Mouse (Mus musculus) splenic B cell, adult 2 months (primary cell): ENCODE measurements around the gene 3425401B19Rik.

ENCODE experiments used
- DNase-seq: peaks from one replicate; pipeline ENCODE4 v3.0.0-alpha.2; 2011; ENCODE audit warnings: low read depth, low spot score
- H3K27me3 ChIP-seq: 2 replicates; pipeline ENCODE4 v1.6.1; 2012; ENCODE audit warnings: mild to moderate bottlenecking, low read length, moderate library complexity, mixed read lengths; ENCODE audit not compliant: control insufficient read depth, poor library complexity, insufficient read depth, severe bottlenecking
- H3K36me3 ChIP-seq: 2 replicates; pipeline ENCODE4 v1.6.1; 2012; ENCODE audit warnings: mild to moderate bottlenecking, low read length, moderate library complexity, mixed read lengths; ENCODE audit not compliant: control insufficient read depth, poor library complexity, insufficient read depth, severe bottlenecking

3425401B19Rik gene

GRCm38 (mm10) chr14:32684735-32685105, 373 bp downstream of the 3425401B19Rik start:
- no peak for DNase-seq
- Histone ChIP-seq H3K36me3 (no peaks in the 10 kb centered on the region), H3K27me3 (no peaks in the 10 kb centered on the region)

GRCm38 (mm10) chr14:32683982-32684734, 935 bp downstream of the 3425401B19Rik start:
- DNase-seq = peak; percentile 69

GRCm38 (mm10) chr14:32683251-32683838, 1.7 kb downstream of the 3425401B19Rik start:
- Histone ChIP-seq H3K36me3 (no peaks in the 10 kb centered on the region), H3K27me3 (no peaks in the 10 kb centered on the region)
- peak; percentile 45 for DNase-seq

More at GRCm38 (mm10) chr14:32683982-32684734, 935 bp downstream of the 3425401B19Rik start:
- Histone ChIP-seq H3K36me3 (no peaks in the 10 kb centered on the region), H3K27me3 (no peaks in the 10 kb centered on the region)

GRCm38 (mm10) chr14:32682536-32682935, 2.6 kb downstream of the 3425401B19Rik start:
- no peaks in the 10 kb centered on the region for H3K27me3 ChIP-seq
- no peaks in the 10 kb centered on the region for H3K36me3 ChIP-seq
- no peak for DNase-seq

GRCm38 (mm10) chr14:32681603-32682002, 3.5 kb downstream of the 3425401B19Rik start:
- no peak for DNase-seq
- no peaks in the 10 kb centered on the region for H3K36me3 ChIP-seq
- H3K27me3 ChIP-seq = no peaks in the 10 kb centered on the region

- no peaks in the 10 kb centered on the region for H3K27me3 ChIP-seq
- DNase-seq = no peak
Measured at GRCm38 (mm10) chr14:32678565-32678964, 6.5 kb downstream of the 3425401B19Rik start.

GRCm38 (mm10) chr14:32673178-32673577, 11.9 kb downstream of the 3425401B19Rik start:
- DNase-seq = no peak
- H3K27me3 ChIP-seq = no peaks in the 10 kb centered on the region
- no peaks in the 10 kb centered on the region for H3K36me3 ChIP-seq

More at GRCm38 (mm10) chr14:32678565-32678964, 6.5 kb downstream of the 3425401B19Rik start:
- H3K36me3 ChIP-seq = no peaks in the 10 kb centered on the region

- DNase-seq = no peak
- H3K36me3 ChIP-seq = no peaks in the 10 kb centered on the region
- no peaks in the 10 kb centered on the region for H3K27me3 ChIP-seq
Measured at GRCm38 (mm10) chr14:32663099-32663498, 22.0 kb downstream of the 3425401B19Rik start.

- DNase-seq = no peak
- Histone ChIP-seq H3K27me3 (no peaks in the 10 kb centered on the region), H3K36me3 (no peaks in the 10 kb centered on the region)
Measured at GRCm38 (mm10) chr14:32659781-32660180, 25.3 kb downstream of the 3425401B19Rik start.

GRCm38 (mm10) chr14:32638485-32638884, 46.6 kb downstream of the 3425401B19Rik start:
- DNase-seq = no peak
- no peaks in the 10 kb centered on the region for H3K36me3 ChIP-seq
- H3K27me3 ChIP-seq = no peaks in the 10 kb centered on the region

- no peak for DNase-seq
- H3K27me3 ChIP-seq = no peaks in the 10 kb centered on the region
Measured at GRCm38 (mm10) chr14:32634015-32634682, 50.9 kb downstream of the 3425401B19Rik start.

GRCm38 (mm10) chr14:32632908-32633600, 52.0 kb downstream of the 3425401B19Rik start:
- H3K27me3 ChIP-seq = no peaks in the 10 kb centered on the region
- no peak for DNase-seq
- no peaks in the 10 kb centered on the region for H3K36me3 ChIP-seq

More at GRCm38 (mm10) chr14:32634015-32634682, 50.9 kb downstream of the 3425401B19Rik start:
- H3K36me3 ChIP-seq = no peaks in the 10 kb centered on the region

- Histone ChIP-seq H3K27me3 (no peaks in the 10 kb centered on the region), H3K36me3 (no peaks in the 10 kb centered on the region)
- DNase-seq = peak; percentile 2
Measured at GRCm38 (mm10) chr14:32628584-32628983, 56.5 kb downstream of the 3425401B19Rik start.

- no peak for DNase-seq
- H3K36me3 ChIP-seq = no peaks in the 10 kb centered on the region
- no peaks in the 10 kb centered on the region for H3K27me3 ChIP-seq
Measured at GRCm38 (mm10) chr14:32627271-32627670, 57.8 kb downstream of the 3425401B19Rik start.
